Mouse (Mus musculus): ENCODE measurements around the gene Stk10. TPM values are rescaled to one million over a fixed set of nuclear protein-coding genes. Genes with fewer than 3 reads are reported as not detected.
A peak's percentile ranks its signal among the peaks of the same experiment; 100 is the strongest.

Stk10 gene
- polyA plus RNA-seq, 1 experiment from 2014 or later, result 2.4 TPM

GRCm38 (mm10) chr11:32518770-32519169, 14.3 kb upstream of the Stk10 start:
- H3K4me1 ChIP-seq (ENCODE audit: control insufficient read depth, insufficient read depth, low read length), result no peaks in the 10 kb centered on the region
- no peaks in the 10 kb centered on the region for H3K36me3 ChIP-seq (ENCODE audit: control insufficient read depth, insufficient read depth, low read length)
- H3K9ac ChIP-seq (ENCODE audit: low read length), result no peak overlapping the region
- no peak for DNase-seq (ENCODE audit: low spot score)
- no peaks in the 10 kb centered on the region for H3K9me3 ChIP-seq (ENCODE audit: control insufficient read depth, low read length)
- no peak for ATAC-seq (ENCODE audit: insufficient read depth, low FRiP score, low TSS enrichment)
- H3K4me2 ChIP-seq (ENCODE audit: low read depth), result no peak overlapping the region
- WGBS, result 84% methylated on average over 4 of the region's 4 CpGs
- no peak overlapping the region for H3K27ac ChIP-seq (ENCODE audit: low read depth, low read length)
- no peak overlapping the region for H3K4me3 ChIP-seq (ENCODE audit: low read depth, low read length)
- H3K27me3 ChIP-seq (ENCODE audit: control insufficient read depth, insufficient read depth, low read length), result no peaks in the 10 kb centered on the region

GRCm38 (mm10) chr11:32519354-32519753, 13.8 kb upstream of the Stk10 start:
- 88% methylated on average over 1 of the region's 1 CpGs for WGBS
- H3K9me3 ChIP-seq (ENCODE audit: control insufficient read depth, low read length), result no peaks in the 10 kb centered on the region
- H3K4me1 ChIP-seq (ENCODE audit: control insufficient read depth, insufficient read depth, low read length), result no peaks in the 10 kb centered on the region
- DNase-seq (ENCODE audit: low spot score), result no peak
- no peak for ATAC-seq (ENCODE audit: insufficient read depth, low FRiP score, low TSS enrichment)
- H3K9ac ChIP-seq (ENCODE audit: low read length), result no peak overlapping the region
- no peak overlapping the region for H3K4me2 ChIP-seq (ENCODE audit: low read depth)
- H3K27ac ChIP-seq (ENCODE audit: low read depth, low read length), result no peak overlapping the region
- H3K27me3 ChIP-seq (ENCODE audit: control insufficient read depth, insufficient read depth, low read length), result no peaks in the 10 kb centered on the region
- no peak overlapping the region for H3K4me3 ChIP-seq (ENCODE audit: low read depth, low read length)
- no peaks in the 10 kb centered on the region for H3K36me3 ChIP-seq (ENCODE audit: control insufficient read depth, insufficient read depth, low read length)

DNA sequence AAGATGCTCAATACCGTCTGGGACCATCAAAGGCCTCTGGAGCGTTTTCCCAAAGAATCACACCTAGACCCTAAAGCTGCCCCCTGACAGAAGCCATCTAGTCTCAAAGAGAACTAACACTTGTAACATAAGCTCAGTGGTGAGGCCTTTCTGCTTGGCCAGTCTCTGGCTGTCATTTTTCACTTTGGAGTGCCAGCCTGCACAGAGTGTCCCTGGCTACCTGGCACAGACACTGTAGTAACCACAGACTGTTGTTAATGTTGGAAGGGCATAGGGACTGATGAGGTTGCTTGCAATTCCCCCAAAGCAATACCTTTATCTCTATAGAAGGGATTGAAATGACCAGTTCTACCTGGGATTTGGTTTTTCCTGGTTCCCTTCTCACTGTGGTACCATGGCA, 11.9 kb upstream of the Stk10 start:
- WGBS, result 71% methylated on average over 2 of the region's 2 CpGs
- H3K9ac ChIP-seq (ENCODE audit: low read length), result no peak overlapping the region
- no peak overlapping the region for H3K4me2 ChIP-seq (ENCODE audit: low read depth)
- no peak overlapping the region for H3K4me3 ChIP-seq (ENCODE audit: low read depth, low read length)
- no peaks in the 10 kb centered on the region for H3K9me3 ChIP-seq (ENCODE audit: control insufficient read depth, low read length)
- ATAC-seq (ENCODE audit: insufficient read depth, low FRiP score, low TSS enrichment) (no peak), DNase-seq (ENCODE audit: low spot score) (no peak)
- H3K4me1 ChIP-seq (ENCODE audit: control insufficient read depth, insufficient read depth, low read length), result no peaks in the 10 kb centered on the region
- H3K36me3 ChIP-seq (ENCODE audit: control insufficient read depth, insufficient read depth, low read length), result peaks cover 2% of the 10 kb centered on the region; the same call in 1 of the 2 replicates
- H3K27me3 ChIP-seq (ENCODE audit: control insufficient read depth, insufficient read depth, low read length), result no peaks in the 10 kb centered on the region
- no peak overlapping the region for H3K27ac ChIP-seq (ENCODE audit: low read depth, low read length)

DNA sequence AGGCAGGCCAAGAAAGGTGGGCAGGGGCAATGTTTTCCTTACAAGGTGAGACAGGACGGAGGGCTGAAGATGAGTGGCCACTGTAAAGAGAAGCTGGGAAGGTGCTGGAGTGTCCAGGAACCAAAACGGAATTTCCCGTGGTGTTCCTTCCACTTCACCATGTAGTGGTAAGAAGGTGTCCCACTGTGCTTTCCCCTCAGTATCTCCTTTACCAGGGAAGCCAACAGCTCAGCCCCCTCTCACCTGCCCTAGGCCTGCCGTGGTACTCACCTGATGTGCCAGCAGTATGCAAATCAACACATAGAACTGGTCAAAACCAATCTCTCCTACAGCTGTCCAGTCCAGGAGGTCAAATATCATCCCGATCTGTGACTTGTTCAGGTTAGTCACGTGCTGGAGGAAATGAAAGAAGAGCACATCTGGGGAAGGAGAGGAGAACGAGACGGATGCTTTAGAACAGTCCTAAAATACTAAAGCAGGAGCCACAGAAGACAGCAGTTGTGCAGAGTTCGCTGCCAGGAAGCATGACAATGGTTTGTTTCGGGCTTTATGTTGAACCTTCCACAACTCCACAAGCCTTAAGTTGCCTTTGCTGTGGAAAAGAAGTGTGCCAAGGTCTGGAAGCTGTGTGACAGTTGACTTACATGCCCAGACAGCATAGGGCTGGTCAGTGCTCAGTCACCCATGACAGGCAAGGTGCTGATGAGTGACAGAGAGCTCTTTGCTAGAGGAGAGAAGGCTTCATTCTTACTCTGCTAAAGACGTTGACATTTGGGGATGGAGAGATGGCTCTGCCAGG, 8.8 kb upstream of the Stk10 start:
- H3K36me3 ChIP-seq (ENCODE audit: control insufficient read depth, insufficient read depth, low read length), result peaks cover 2% of the 10 kb centered on the region; the same call in 1 of the 2 replicates
- ATAC-seq (ENCODE audit: insufficient read depth, low FRiP score, low TSS enrichment) (no peak), DNase-seq (ENCODE audit: low spot score) (no peak)
- H3K4me3 ChIP-seq (ENCODE audit: low read depth, low read length), result no peak overlapping the region
- H3K27ac ChIP-seq (ENCODE audit: low read depth, low read length), result no peak overlapping the region
- H3K4me1 ChIP-seq (ENCODE audit: control insufficient read depth, insufficient read depth, low read length), result no peaks in the 10 kb centered on the region
- WGBS, result 89% methylated on average over 11 of the region's 11 CpGs
- H3K27me3 ChIP-seq (ENCODE audit: control insufficient read depth, insufficient read depth, low read length), result no peaks in the 10 kb centered on the region
- H3K9ac ChIP-seq (ENCODE audit: low read length), result no peak overlapping the region
- no peaks in the 10 kb centered on the region for H3K9me3 ChIP-seq (ENCODE audit: control insufficient read depth, low read length)
- no peak overlapping the region for H3K4me2 ChIP-seq (ENCODE audit: low read depth)

DNA sequence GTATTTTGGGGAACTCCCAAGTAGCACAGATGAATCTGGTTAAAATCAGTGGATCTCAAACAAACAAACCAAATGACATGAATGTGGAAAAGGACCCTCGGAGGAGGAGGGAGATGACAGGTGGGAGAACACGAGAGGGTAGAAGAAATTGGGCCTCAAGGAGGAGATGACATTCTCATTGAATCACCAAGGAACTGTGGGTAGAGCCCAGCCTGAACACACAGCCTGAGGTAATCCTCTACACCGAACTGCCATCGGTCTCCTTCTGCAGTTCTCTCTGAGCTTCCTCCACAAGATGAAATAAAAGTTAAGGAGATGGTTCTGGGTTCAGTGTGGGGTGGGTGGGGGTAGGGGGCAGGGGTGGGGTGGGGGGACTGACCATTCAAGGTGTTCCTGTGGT, 6.1 kb upstream of the Stk10 start:
- Histone ChIP-seq H3K4me3 (ENCODE audit: low read depth, low read length) (no peak overlapping the region), H3K27ac (ENCODE audit: low read depth, low read length) (no peak overlapping the region), H3K27me3 (ENCODE audit: control insufficient read depth, insufficient read depth, low read length) (no peaks in the 10 kb centered on the region), H3K9ac (ENCODE audit: low read length) (no peak overlapping the region), H3K4me1 (ENCODE audit: control insufficient read depth, insufficient read depth, low read length) (no peaks in the 10 kb centered on the region), H3K36me3 (ENCODE audit: control insufficient read depth, insufficient read depth, low read length) (peaks cover 2% of the 10 kb centered on the region; the same call in 1 of the 2 replicates), H3K9me3 (ENCODE audit: control insufficient read depth, low read length) (no peaks in the 10 kb centered on the region), H3K4me2 (ENCODE audit: low read depth) (no peak overlapping the region)
- WGBS, result 84% methylated on average over 4 of the region's 4 CpGs
- ATAC-seq (ENCODE audit: insufficient read depth, low FRiP score, low TSS enrichment), result no peak
- no peak for DNase-seq (ENCODE audit: low spot score)

DNA sequence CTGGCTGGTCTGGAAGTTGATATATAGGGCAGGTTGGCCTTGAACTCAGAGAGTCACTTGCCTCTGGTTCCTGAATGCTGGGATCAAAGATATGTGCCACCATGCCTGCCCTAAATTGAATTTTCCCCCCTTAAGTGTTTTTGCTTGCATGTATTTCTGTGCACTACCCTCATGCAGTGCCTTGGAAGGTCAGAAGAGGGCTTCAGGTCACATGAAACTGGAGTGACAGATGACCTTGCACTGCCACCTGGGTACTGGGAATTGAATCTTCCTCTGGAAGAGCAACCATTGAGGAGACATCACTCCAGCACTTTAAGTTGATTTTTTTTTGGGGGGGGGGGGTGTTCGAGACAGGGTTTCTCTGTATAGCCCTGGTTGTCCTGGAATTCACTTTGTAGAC, 3.0 kb upstream of the Stk10 start:
- ATAC-seq (ENCODE audit: insufficient read depth, low FRiP score, low TSS enrichment) (no peak), DNase-seq (ENCODE audit: low spot score) (no peak)
- WGBS, result 86% methylated on average over 1 of the region's 1 CpGs
- Histone ChIP-seq H3K9ac (ENCODE audit: low read length) (no peak overlapping the region), H3K9me3 (ENCODE audit: control insufficient read depth, low read length) (no peaks in the 10 kb centered on the region), H3K36me3 (ENCODE audit: control insufficient read depth, insufficient read depth, low read length) (no peaks in the 10 kb centered on the region), H3K4me3 (ENCODE audit: low read depth, low read length) (no peak overlapping the region), H3K4me2 (ENCODE audit: low read depth) (no peak overlapping the region), H3K4me1 (ENCODE audit: control insufficient read depth, insufficient read depth, low read length) (peaks cover 6% of the 10 kb centered on the region; the same call in 1 of the 2 replicates), H3K27ac (ENCODE audit: low read depth, low read length) (no peak overlapping the region), H3K27me3 (ENCODE audit: control insufficient read depth, insufficient read depth, low read length) (no peaks in the 10 kb centered on the region)

DNA sequence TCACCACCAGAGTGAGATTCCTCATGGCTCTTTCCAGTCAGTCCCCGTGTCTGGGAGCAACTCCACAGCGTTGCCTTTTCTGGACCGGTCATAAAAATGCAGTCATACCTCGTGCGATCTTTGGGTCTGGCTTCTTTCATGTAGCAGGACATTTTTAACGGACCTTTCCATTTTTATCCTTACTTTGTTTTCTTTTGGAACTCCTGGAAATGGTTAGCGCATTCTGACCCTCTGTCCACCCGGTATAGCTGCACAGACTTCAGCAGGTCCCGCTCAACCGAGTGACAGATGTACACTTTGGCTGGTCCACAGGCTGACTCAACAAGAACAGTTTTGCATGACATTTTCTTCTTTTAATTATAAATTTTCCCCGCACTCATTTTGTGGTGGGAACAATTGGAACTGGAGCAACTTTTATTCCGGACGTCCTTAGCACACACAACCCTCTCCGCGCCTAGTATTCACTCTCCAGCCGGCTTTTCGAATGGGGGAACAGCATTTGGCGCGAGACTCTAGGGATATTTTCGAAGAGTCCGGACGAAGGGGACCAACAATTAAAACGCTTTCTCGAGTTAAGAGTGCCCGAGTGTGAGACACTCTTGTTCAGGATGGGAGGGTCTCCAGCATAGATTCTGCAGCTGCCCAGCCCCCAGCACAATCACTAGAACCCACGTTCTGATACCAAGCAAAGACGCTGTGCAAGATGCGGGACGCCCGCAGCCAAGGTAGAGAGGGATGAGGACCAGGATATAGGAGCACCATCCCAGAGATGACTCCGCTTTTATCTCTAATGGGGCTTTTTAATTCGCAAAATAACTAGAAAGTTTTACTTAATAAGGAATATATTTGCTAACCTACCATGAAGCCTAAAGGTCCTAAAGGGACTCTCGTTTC, 987 bp upstream of the Stk10 start, which contains the start of gene Efcab9:
TSS of gene Efcab9 (minus strand) at position 211 of the 894 bp plus-strand sequence.
- peak; percentile 46 for DNase-seq (ENCODE audit: low spot score)
- 8% methylated on average over 33 of the region's 33 CpGs for WGBS
- H3K4me2 ChIP-seq (ENCODE audit: low read depth), result peak within 1 kb of the TSS; percentile 94
- H3K36me3 ChIP-seq (ENCODE audit: control insufficient read depth, insufficient read depth, low read length), result no peaks in the 10 kb centered on the region
- no peak within 1 kb of the TSS for H3K27ac ChIP-seq (ENCODE audit: low read depth, low read length)
- H3K9ac ChIP-seq (ENCODE audit: low read length), result peak within 1 kb of the TSS; percentile 64
- H3K9me3 ChIP-seq (ENCODE audit: control insufficient read depth, low read length), result no peaks in the 10 kb centered on the region
- ATAC-seq (ENCODE audit: insufficient read depth, low FRiP score, low TSS enrichment), result 0 out of 2 replicates have a peak, but pooled peaks have one; percentile 29
- no peaks in the 10 kb centered on the region for H3K27me3 ChIP-seq (ENCODE audit: control insufficient read depth, insufficient read depth, low read length)
- H3K4me3 ChIP-seq (ENCODE audit: low read depth, low read length), result peak within 1 kb of the TSS; percentile 66
- peaks cover 6% of the 10 kb centered on the region; the same call in 1 of the 2 replicates for H3K4me1 ChIP-seq (ENCODE audit: control insufficient read depth, insufficient read depth, low read length)

DNA sequence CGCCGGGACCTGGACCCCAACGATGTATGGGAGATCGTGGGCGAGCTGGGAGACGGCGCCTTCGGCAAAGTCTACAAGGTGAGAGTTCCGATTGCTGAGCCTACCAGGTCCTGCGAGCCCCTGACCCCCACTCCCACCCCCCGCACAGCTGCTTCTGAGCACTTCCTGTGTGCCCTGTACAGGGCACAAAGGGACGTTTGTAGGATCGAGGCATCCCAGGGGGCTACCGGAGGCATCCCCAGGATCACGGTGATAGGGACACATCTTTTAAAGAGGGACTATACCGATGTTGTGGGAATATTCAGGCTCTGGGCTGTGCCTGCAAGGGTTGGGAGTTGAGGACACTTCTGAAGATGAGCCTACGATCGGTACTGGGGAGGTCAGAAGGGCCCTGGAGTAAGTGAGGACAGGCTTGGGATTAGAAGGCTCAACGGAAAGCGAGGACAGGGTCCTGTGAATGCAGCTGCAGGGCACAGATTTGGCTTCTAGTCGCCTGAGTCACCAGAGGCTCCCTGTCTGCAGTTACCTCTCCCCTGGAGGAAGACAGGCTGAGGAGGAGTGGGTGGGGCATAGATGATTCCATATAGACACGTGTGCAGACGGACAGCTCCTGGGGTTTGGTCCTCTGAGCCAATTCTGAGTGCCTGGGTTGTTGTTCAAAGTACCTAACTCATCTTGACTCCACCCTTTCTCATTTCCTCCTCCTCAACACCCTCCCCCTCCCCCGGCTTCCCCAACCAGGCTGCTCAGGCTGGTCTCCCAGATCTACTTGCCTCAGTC, 567 bp downstream of the Stk10 start:
- Histone ChIP-seq H3K4me3 (ENCODE audit: low read depth, low read length) (peak overlapping the region; percentile 66), H3K9me3 (ENCODE audit: control insufficient read depth, low read length) (no peaks in the 10 kb centered on the region), H3K36me3 (ENCODE audit: control insufficient read depth, insufficient read depth, low read length) (no peaks in the 10 kb centered on the region), H3K27me3 (ENCODE audit: control insufficient read depth, insufficient read depth, low read length) (no peaks in the 10 kb centered on the region), H3K4me1 (ENCODE audit: control insufficient read depth, insufficient read depth, low read length) (peaks cover 17% of the 10 kb centered on the region), H3K4me2 (ENCODE audit: low read depth) (peak overlapping the region; percentile 94), H3K27ac (ENCODE audit: low read depth, low read length) (no peak overlapping the region), H3K9ac (ENCODE audit: low read length) (peak overlapping the region; percentile 64)
- DNase-seq (ENCODE audit: low spot score) (peak; percentile 44), ATAC-seq (ENCODE audit: insufficient read depth, low FRiP score, low TSS enrichment) (peak; percentile 29)
- 2% methylated on average over 24 of the region's 24 CpGs for WGBS

Data from neural tube, embryonic 11.5 days (tissue).